Mouse (Mus musculus) hindbrain, embryonic 13.5 days (tissue): Measurements from ENCODE around the gene Zfp46. TPM values are rescaled to one million over a fixed set of nuclear protein-coding genes. Genes with fewer than 3 reads are reported as not detected.

Experiments
- ATAC-seq: fragments of 200-750 bp; cut with Nextera tagmentation; 2 replicates; pipeline ENCODE4 v1.8.0; 2017; ENCODE audit warnings: moderate TSS enrichment; ENCODE audit not compliant: low FRiP score
- H3K27ac ChIP-seq: fragments of 300-500 bp; sonication (generic); 2 replicates; pipeline ENCODE4 v1.5.1; 2015; ENCODE audit warnings: inconsistent platforms, mild to moderate bottlenecking, moderate library complexity
- H3K27me3 ChIP-seq: fragments of 300-500 bp; sonication (generic); 2 replicates; pipeline ENCODE4 v1.6.1; 2015; ENCODE audit warnings: mild to moderate bottlenecking, inconsistent platforms
- H3K36me3 ChIP-seq: fragments of 300-500 bp; sonication (generic); 2 replicates; pipeline ENCODE4 v1.6.1; 2015; ENCODE audit warnings: mild to moderate bottlenecking, inconsistent platforms
- H3K4me1 ChIP-seq: fragments of 300-500 bp; sonication (generic); replicated peaks from 2 replicates; pipeline ENCODE4 v1.6.1; 2015; ENCODE audit warnings: inconsistent platforms
- H3K4me2 ChIP-seq: fragments of 300-500 bp; sonication (generic); 2 replicates; pipeline ENCODE4 v1.6.1; 2015; ENCODE audit warnings: inconsistent platforms, mild to moderate bottlenecking, moderate library complexity
- H3K4me3 ChIP-seq: fragments of 300-500 bp; sonication (generic); 2 replicates; pipeline ENCODE4 v1.5.1; 2015; ENCODE audit warnings: mild to moderate bottlenecking, inconsistent platforms
- H3K9ac ChIP-seq: fragments of 300-500 bp; sonication (generic); 2 replicates; pipeline ENCODE4 v1.6.1; 2015; ENCODE audit warnings: mild to moderate bottlenecking, inconsistent platforms
- H3K9me3 ChIP-seq: fragments of 300-500 bp; sonication (generic); 2 replicates; pipeline ENCODE4 v1.6.1; 2016; ENCODE audit warnings: inconsistent platforms
- WGBS: fragments of 180-500 bp; shearing (Covaris S2); methylation state at CpG from one replicate; pipeline ENCODE4 v1.1.7; 2015; 5-methylcytosine and 5-hydroxymethylcytosine counted together
- polyA plus RNA-seq: library from polyadenylated mRNA; unstranded; fragments of >200 nt; fragmentation: Nextera tagmentation; extraction: Ambion mirVana; gene quantifications from 2 replicates; pipeline ENCODE4 v1.2.1, GENCODE M21; 2015

Zfp46 gene
- polyA plus RNA-seq, 1 experiment from 2014 or later: 41.3 TPM

- Histone ChIP-seq H3K27ac (no peak overlapping the region), H3K9me3 (no peaks in the 10 kb centered on the region), H3K27me3 (no peaks in the 10 kb centered on the region), H3K36me3 (peaks cover 39% of the 10 kb centered on the region), H3K4me1 (no peaks in the 10 kb centered on the region), H3K4me3 (no peak overlapping the region), H3K9ac (no peak overlapping the region), H3K4me2 (no peak overlapping the region)
- 89% methylated on average over 5 of the region's 5 CpGs for WGBS
- ATAC-seq: no peak
These were observed 42.8 kb downstream of the Zfp46 start for GRCm38 (mm10) chr4:136327238-136327637.

- no peak for ATAC-seq
- Histone ChIP-seq H3K9ac (no peak overlapping the region), H3K27me3 (no peaks in the 10 kb centered on the region), H3K36me3 (peaks cover 44% of the 10 kb centered on the region), H3K9me3 (no peaks in the 10 kb centered on the region), H3K27ac (no peak overlapping the region), H3K4me3 (no peak overlapping the region), H3K4me2 (no peak overlapping the region), H3K4me1 (no peaks in the 10 kb centered on the region)
These were observed 43.6 kb downstream of the Zfp46 start for GRCm38 (mm10) chr4:136328115-136328514.

- 92% methylated on average over 3 of the region's 3 CpGs for WGBS
- Histone ChIP-seq H3K27me3 (no peaks in the 10 kb centered on the region), H3K36me3 (peaks cover 50% of the 10 kb centered on the region), H3K9me3 (no peaks in the 10 kb centered on the region), H3K4me1 (no peaks in the 10 kb centered on the region), H3K27ac (no peak overlapping the region), H3K9ac (no peak overlapping the region), H3K4me3 (no peak overlapping the region), H3K4me2 (no peak overlapping the region)
- no peak for ATAC-seq
These were observed 47.2 kb downstream of the Zfp46 start for GRCm38 (mm10) chr4:136331709-136332108.

GRCm38 (mm10) chr4:136333191-136333590 lies 48.7 kb downstream of the Zfp46 start:
- Histone ChIP-seq H3K27ac (no peak overlapping the region), H3K27me3 (no peaks in the 10 kb centered on the region), H3K9ac (no peak overlapping the region), H3K4me1 (no peaks in the 10 kb centered on the region), H3K4me2 (no peak overlapping the region), H3K36me3 (peaks cover 55% of the 10 kb centered on the region), H3K9me3 (no peaks in the 10 kb centered on the region), H3K4me3 (no peak overlapping the region)
- 91% methylated on average over 3 of the region's 3 CpGs for WGBS
- ATAC-seq: no peak

GRCm38 (mm10) chr4:136335065-136335464 lies 50.6 kb downstream of the Zfp46 start:
- ATAC-seq: no peak
- Histone ChIP-seq H3K9ac (no peak overlapping the region), H3K4me1 (no peaks in the 10 kb centered on the region), H3K27ac (no peak overlapping the region), H3K4me2 (no peak overlapping the region), H3K27me3 (no peaks in the 10 kb centered on the region), H3K4me3 (no peak overlapping the region), H3K36me3 (peaks cover 55% of the 10 kb centered on the region), H3K9me3 (no peaks in the 10 kb centered on the region)
- WGBS: 87% methylated on average over 2 of the region's 2 CpGs

GRCm38 (mm10) chr4:136337129-136337528 lies 52.6 kb downstream of the Zfp46 start:
- ATAC-seq: no peak
- Histone ChIP-seq H3K27ac (no peak overlapping the region), H3K36me3 (peaks cover 47% of the 10 kb centered on the region), H3K4me3 (no peak overlapping the region), H3K4me1 (no peaks in the 10 kb centered on the region), H3K27me3 (no peaks in the 10 kb centered on the region), H3K4me2 (no peak overlapping the region), H3K9ac (no peak overlapping the region), H3K9me3 (no peaks in the 10 kb centered on the region)
- 75% methylated on average over 4 of the region's 4 CpGs for WGBS

Other genes starting within 250 kb of the Zfp46 start
- gene Rpl11, start 231.3 kb upstream of the Zfp46 start, polyA plus RNA-seq: 329 and 334 TPM in 2 replicates
- 234 and 269 TPM in 2 replicates for gene Id3, start 141.2 kb upstream of the Zfp46 start, polyA plus RNA-seq
- 2.7 and 3.2 TPM in 2 replicates for gene E2f2, start 112.3 kb upstream of the Zfp46 start, polyA plus RNA-seq
- 5.8 and 6.3 TPM in 2 replicates for gene Asap3, start 78.3 kb upstream of the Zfp46 start, polyA plus RNA-seq
- 2.2 and 2.4 TPM in 2 replicates for gene Tcea3, start 37.0 kb upstream of the Zfp46 start, polyA plus RNA-seq
- 234 and 252 TPM in 2 replicates for gene Hnrnpr, start 26.3 kb downstream of the Zfp46 start, polyA plus RNA-seq
- gene Htr1d, start 138.8 kb downstream of the Zfp46 start, polyA plus RNA-seq: 0.55 and 1.1 TPM in 2 replicates
- gene 6030445D17Rik, start 177.6 kb downstream of the Zfp46 start, polyA plus RNA-seq: 0.09 and 0.10 TPM in 2 replicates
- 67.1 and 76.1 TPM in 2 replicates for gene Luzp1, start 185.1 kb downstream of the Zfp46 start, polyA plus RNA-seq